Mouse (Mus musculus) brain, embryonic 14.5 days (tissue): ENCODE data around the gene Ripor1.

Experiments
- CTCF ChIP-seq: fragments of 200-500 bp; IDR thresholded peaks from 2 replicates; pipeline ENCODE4 v1.5.1; 2012; ENCODE audit warnings: inconsistent platforms, mild to moderate bottlenecking, moderate library complexity, borderline replicate concordance; ENCODE audit not compliant: insufficient read depth, insufficient read length; ENCODE audit errors: extremely low read depth
- POLR2A ChIP-seq: fragments of 200-500 bp; IDR thresholded peaks from 2 replicates; pipeline ENCODE4 v1.6.1; 2012; ENCODE audit warnings: mild to moderate bottlenecking, inconsistent platforms, borderline replicate concordance; ENCODE audit not compliant: poor library complexity, insufficient read depth, insufficient read length, severe bottlenecking; ENCODE audit errors: extremely low read depth

DNA sequence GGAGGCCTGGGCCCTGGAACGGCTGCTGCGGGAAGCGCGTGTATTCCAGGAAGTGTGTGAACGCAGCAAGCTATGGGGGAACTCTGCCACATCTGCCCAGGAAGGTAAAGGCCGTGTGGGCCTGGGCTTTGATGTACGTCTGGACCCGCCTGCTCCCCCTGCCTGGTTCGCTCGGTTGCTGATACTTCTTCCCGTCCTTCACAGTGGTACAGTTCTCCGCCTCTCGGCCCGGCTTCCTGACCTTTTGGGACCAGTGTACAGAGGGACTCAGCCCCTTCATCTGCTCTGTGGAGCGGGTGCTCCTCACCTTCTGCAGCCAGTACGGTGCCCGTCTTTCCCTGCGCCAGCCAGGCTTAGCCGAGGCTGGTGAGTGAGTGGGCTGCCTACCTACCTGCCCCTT, 15.2 kb downstream of the Ripor1 start:
- TF ChIP-seq CTCF: no peak
- no peak for TF ChIP-seq POLR2A
